ENCODE assay signal across 18 mouse cellular contexts in genomic region chr16:96872799-96873198, GRCm38 (mm10).
DNase-seq lines count a peak whose midpoint lies in the region; ATAC-seq lines count a peak whose summit lies in the region.
"Had no signal": no experiment of that assay in that cellular context is flagged by ENCODE, and none has a peak within 500 bp of the region (broad histone marks: within the 10 kb centered on the region; RNA-seq: fewer than 3 reads in every experiment).

No protein-coding gene starts in this region.

- no peak overlapping the region for H3K4me3 ChIP-seq in forebrain, embryonic 12.5 days (replicated peaks)
- no peak overlapping the region for H3K4me3 ChIP-seq in hindbrain, embryonic 14.5 days (replicated peaks; ENCODE audit: low read length)
- no peak overlapping the region for H3K4me3 ChIP-seq in midbrain, embryonic 15.5 days
- H3K4me3 ChIP-seq: left cerebral cortex, adult 2 months; limb, embryonic 15.5 days had no signal

- ATAC-seq in forebrain, embryonic 12.5 days (ENCODE audit: low FRiP score), result peak; percentile 55; the same call in 1 of the 2 replicates
- ATAC-seq in hindbrain, embryonic 14.5 days (ENCODE audit: low FRiP score), result no peak; the same call in 1 of the 2 replicates
- ATAC-seq in midbrain, embryonic 15.5 days (replicated peaks), result peak; percentile 71; the same call in 1 of the 2 replicates
- ATAC-seq: intestine, postnatal 0 days; Patski had no signal

- no peaks in the 10 kb centered on the region for H3K36me3 ChIP-seq in forebrain, embryonic 12.5 days (replicated peaks)
- no peaks in the 10 kb centered on the region for H3K36me3 ChIP-seq in hindbrain, embryonic 14.5 days (replicated peaks; ENCODE audit: control insufficient read depth, insufficient read depth)
- no peaks in the 10 kb centered on the region for H3K36me3 ChIP-seq in midbrain, embryonic 15.5 days (replicated peaks)
- H3K36me3 ChIP-seq: limb, embryonic 15.5 days had no signal

- intact Hi-C loops in gastrocnemius, postnatal 36 days (cut with DNase I), result no loop called here

- H3K27ac ChIP-seq in forebrain, embryonic 12.5 days, result 0 out of 2 replicates have a peak overlapping the region, but pooled peaks have one; percentile 53
- H3K27ac ChIP-seq in hindbrain, embryonic 14.5 days, result no peak overlapping the region
- peak overlapping the region; percentile 70 for H3K27ac ChIP-seq in midbrain, embryonic 15.5 days
- H3K27ac ChIP-seq: left cerebral cortex, adult 2 months; limb, embryonic 15.5 days had no signal

- H3K9ac ChIP-seq in forebrain, embryonic 12.5 days, result no peak overlapping the region
- no peak overlapping the region for H3K9ac ChIP-seq in hindbrain, embryonic 14.5 days
- no peak overlapping the region for H3K9ac ChIP-seq in midbrain, embryonic 15.5 days
- H3K9ac ChIP-seq: limb, embryonic 15.5 days had no signal

- peaks cover 5% of the 10 kb centered on the region; the same call in 1 of the 2 replicates for H3K27me3 ChIP-seq in forebrain, embryonic 12.5 days
- H3K27me3 ChIP-seq in hindbrain, embryonic 14.5 days (ENCODE audit: control insufficient read depth, insufficient read depth, low read length), result no peaks in the 10 kb centered on the region
- no peaks in the 10 kb centered on the region for H3K27me3 ChIP-seq in midbrain, embryonic 15.5 days (replicated peaks)
- H3K27me3 ChIP-seq: limb, embryonic 15.5 days; Patski had no signal

- no peak overlapping the region for H3K4me2 ChIP-seq in forebrain, embryonic 12.5 days
- H3K4me2 ChIP-seq in hindbrain, embryonic 14.5 days (replicated peaks), result no peak overlapping the region
- peak overlapping the region; percentile 5; the same call in 1 of the 2 replicates for H3K4me2 ChIP-seq in midbrain, embryonic 15.5 days
- H3K4me2 ChIP-seq: limb, embryonic 15.5 days had no signal

- no peaks in the 10 kb centered on the region for H3K9me3 ChIP-seq in forebrain, embryonic 12.5 days
- no peaks in the 10 kb centered on the region for H3K9me3 ChIP-seq in hindbrain, embryonic 14.5 days (ENCODE audit: control insufficient read depth, low read length)
- no peaks in the 10 kb centered on the region for H3K9me3 ChIP-seq in midbrain, embryonic 15.5 days
- H3K9me3 ChIP-seq: limb, embryonic 15.5 days had no signal

- DNase-seq in embryo, embryonic 10 days (ENCODE audit: low spot score), result peak; percentile 45
- no peak for DNase-seq in embryo, embryonic 9.5 days (ENCODE audit: extremely low spot score)
- peak; percentile 47 for DNase-seq in hindbrain, embryonic 14.5 days (ENCODE audit: low spot score)
- no peak for DNase-seq in thymus, postnatal 10 days (ENCODE audit: low spot score in 2 of 2)
- no peak for DNase-seq in gastrocnemius, postnatal 36 days
- DNase-seq in layer of hippocampus, adult 9-11 months, result no peak
- DNase-seq: cerebellum, adult 9-10 months; heart, postnatal 10 days; kidney, postnatal 4 days; lung, adult 2 months; spleen, adult 18-20 months; thymus, postnatal 4 days had no signal

- peaks cover 15% of the 10 kb centered on the region for H3K4me1 ChIP-seq in forebrain, embryonic 12.5 days
- H3K4me1 ChIP-seq in hindbrain, embryonic 14.5 days (replicated peaks; ENCODE audit: control insufficient read depth, insufficient read depth, low read length), result peaks cover 9% of the 10 kb centered on the region
- peaks cover 23% of the 10 kb centered on the region for H3K4me1 ChIP-seq in midbrain, embryonic 15.5 days
- H3K4me1 ChIP-seq: limb, embryonic 15.5 days had no signal

- 36% methylated on average over 7 of the region's 7 CpGs for WGBS in forebrain, embryonic 12.5 days
- 18% methylated on average over 7 of the region's 7 CpGs for WGBS in hindbrain, embryonic 14.5 days
- 19% methylated on average over 7 of the region's 7 CpGs for WGBS in midbrain, embryonic 15.5 days

Comparison
In these comparisons a context has a peak if more than half of its experiments do, and no peak if none do; other contexts are left out.
1. DNase-seq: peak in embryo, embryonic 10 days (single experiment) and hindbrain, embryonic 14.5 days (single experiment); none in embryo, embryonic 9.5 days (single experiment), thymus, postnatal 10 days (0 of 2), gastrocnemius, postnatal 36 days (0 of 2) and layer of hippocampus, adult 9-11 months (single experiment).